Mouse (Mus musculus): ENCODE results near the gene Aspscr1.

Gene Aspscr1

GRCm38 (mm10) chr11:120683536-120683935, 10.8 kb downstream of the Aspscr1 start:
- DNase-seq (ENCODE audit: low read depth, low spot score): no peak

- no peak for DNase-seq (ENCODE audit: low read depth, low spot score)
These were observed 11.3 kb downstream of the Aspscr1 start for GRCm38 (mm10) chr11:120684086-120684485.

GRCm38 (mm10) chr11:120684660-120685059, 11.9 kb downstream of the Aspscr1 start:
- no peak for DNase-seq (ENCODE audit: low read depth, low spot score)

GRCm38 (mm10) chr11:120686650-120687272, 14.0 kb downstream of the Aspscr1 start:
- no peak for DNase-seq (ENCODE audit: low read depth, low spot score)

- no peak for DNase-seq (ENCODE audit: low read depth, low spot score)
These were observed 16.6 kb downstream of the Aspscr1 start for GRCm38 (mm10) chr11:120689365-120689764.

- no peak for DNase-seq (ENCODE audit: low read depth, low spot score)
These were observed 19.8 kb downstream of the Aspscr1 start for GRCm38 (mm10) chr11:120692471-120693011.

GRCm38 (mm10) chr11:120693461-120693860, 20.7 kb downstream of the Aspscr1 start:
- DNase-seq (ENCODE audit: low read depth, low spot score): no peak

- no peak for DNase-seq (ENCODE audit: low read depth, low spot score)
These were observed 22.4 kb downstream of the Aspscr1 start for GRCm38 (mm10) chr11:120695184-120695583.

GRCm38 (mm10) chr11:120695641-120696040, 22.9 kb downstream of the Aspscr1 start:
- no peak for DNase-seq (ENCODE audit: low read depth, low spot score)

- DNase-seq (ENCODE audit: low read depth, low spot score): peak; percentile 22
These were observed 23.8 kb downstream of the Aspscr1 start for GRCm38 (mm10) chr11:120696568-120696967.

- DNase-seq (ENCODE audit: low read depth, low spot score): no peak
These were observed 25.0 kb downstream of the Aspscr1 start for GRCm38 (mm10) chr11:120697741-120698140.

- DNase-seq (ENCODE audit: low read depth, low spot score): no peak
These were observed 31.1 kb downstream of the Aspscr1 start for GRCm38 (mm10) chr11:120703696-120704454.

GRCm38 (mm10) chr11:120704486-120705325, 31.9 kb downstream of the Aspscr1 start:
- DNase-seq (ENCODE audit: low read depth, low spot score): no peak

GRCm38 (mm10) chr11:120706120-120706519, 33.3 kb downstream of the Aspscr1 start:
- DNase-seq (ENCODE audit: low read depth, low spot score): no peak

GRCm38 (mm10) chr11:120707225-120707624, 34.5 kb downstream of the Aspscr1 start:
- DNase-seq (ENCODE audit: low read depth, low spot score): no peak

- no peak for DNase-seq (ENCODE audit: low read depth, low spot score)
These were observed 35.2 kb downstream of the Aspscr1 start for GRCm38 (mm10) chr11:120707969-120708368.

GRCm38 (mm10) chr11:120709551-120709950, 36.8 kb downstream of the Aspscr1 start:
- DNase-seq (ENCODE audit: low read depth, low spot score): peak; percentile 26

GRCm38 (mm10) chr11:120710672-120711071, 37.9 kb downstream of the Aspscr1 start:
- DNase-seq (ENCODE audit: low read depth, low spot score): no peak

- DNase-seq (ENCODE audit: low read depth, low spot score): no peak
These were observed 39.3 kb downstream of the Aspscr1 start for GRCm38 (mm10) chr11:120711980-120712604.

GRCm38 (mm10) chr11:120712771-120713568, 40.2 kb downstream of the Aspscr1 start:
- peak; percentile 86 for DNase-seq (ENCODE audit: low read depth, low spot score)
